Mouse (Mus musculus) C2C12 (cell line): ENCODE measurements around the gene Epha4.

Experiments
- CTCF ChIP-seq: IDR thresholded peaks from one replicate; pipeline ENCODE4 v1.5.1; 2011; ENCODE audit not compliant: control insufficient read depth, insufficient read depth, insufficient read length
- MAX ChIP-seq: IDR thresholded peaks from one replicate; pipeline ENCODE4 v1.6.1; 2011; ENCODE audit warnings: mild to moderate bottlenecking, control low read depth

- TF ChIP-seq MAX (no peak), CTCF (no peak)
Measured at GRCm38 (mm10) chr1:77521640-77522539, 7.0 kb upstream of the Epha4 start.
